Mouse (Mus musculus): Measurements from ENCODE around the gene Hey2.
A peak's percentile ranks its signal among the peaks of the same experiment; 100 is the strongest.

Gene Hey2

GRCm38 (mm10) chr10:30842643-30843437, at the start of gene Hey2:
Gene Hey2 (minus strand): TSS chr10:30842801.
- peak; percentile 97 for DNase-seq (ENCODE audit: low spot score)

GRCm38 (mm10) chr10:30883085-30883760, 40.6 kb upstream of the Hey2 start:
- no peak for DNase-seq (ENCODE audit: low spot score)

- no peak for DNase-seq (ENCODE audit: low spot score)
Observed at GRCm38 (mm10) chr10:30881109-30881508, 38.5 kb upstream of the Hey2 start.

- no peak for DNase-seq (ENCODE audit: low spot score)
Observed at GRCm38 (mm10) chr10:30845101-30845825, 2.7 kb upstream of the Hey2 start.

GRCm38 (mm10) chr10:30844191-30845010, 1.8 kb upstream of the Hey2 start:
- peak; percentile 46 for DNase-seq (ENCODE audit: low spot score)

GRCm38 (mm10) chr10:30843438-30844190, 1.0 kb upstream of the Hey2 start:
- DNase-seq (ENCODE audit: low spot score) = peak; percentile 7

GRCm38 (mm10) chr10:30842228-30842627, 373 bp downstream of the Hey2 start:
- no peak for DNase-seq (ENCODE audit: low spot score)

GRCm38 (mm10) chr10:30840824-30841223, 1.8 kb downstream of the Hey2 start:
- DNase-seq (ENCODE audit: low spot score) = no peak

- no peak for DNase-seq (ENCODE audit: low spot score)
Observed at GRCm38 (mm10) chr10:30838188-30838587, 4.4 kb downstream of the Hey2 start.

GRCm38 (mm10) chr10:30825049-30825448, 17.6 kb downstream of the Hey2 start:
- no peak for DNase-seq (ENCODE audit: low spot score)

GRCm38 (mm10) chr10:30810967-30811293, 31.7 kb downstream of the Hey2 start:
- peak; percentile 84 for DNase-seq (ENCODE audit: low spot score)

GRCm38 (mm10) chr10:30810247-30810966, 32.2 kb downstream of the Hey2 start:
- peak; percentile 26 for DNase-seq (ENCODE audit: low spot score)

- no peak for DNase-seq (ENCODE audit: low spot score)
Observed at GRCm38 (mm10) chr10:30803587-30804253, 38.9 kb downstream of the Hey2 start.

- peak; percentile 92 for DNase-seq (ENCODE audit: low spot score)
Observed at GRCm38 (mm10) chr10:30802681-30803586, 39.7 kb downstream of the Hey2 start, which contains the start of gene Ncoa7. Gene Ncoa7 (minus strand): TSS chr10:30803326.

- peak; percentile 36 for DNase-seq (ENCODE audit: low spot score)
Observed at GRCm38 (mm10) chr10:30802033-30802432, 40.6 kb downstream of the Hey2 start.

- no peak for DNase-seq (ENCODE audit: low spot score)
Observed at GRCm38 (mm10) chr10:30799713-30800450, 42.7 kb downstream of the Hey2 start.

- DNase-seq (ENCODE audit: low spot score) = no peak
Observed at GRCm38 (mm10) chr10:30796469-30797261, 45.9 kb downstream of the Hey2 start.

Measured in yolk sac, embryonic 10.5 days (tissue).